Mouse (Mus musculus) lung, adult 18-20 months (tissue): ENCODE data around the gene Scyl3.

Experiments
- DNase-seq, 2 experiments: peaks; one replicate each; pipeline ENCODE4 v3.0.0; 2022; ENCODE audit warnings: mixed read lengths in 2 of 2

The Scyl3 gene

GRCm38 (mm10) chr1:163964008-163964689 is 35.2 kb downstream of the Scyl3 start:
- no peak for DNase-seq

DNA sequence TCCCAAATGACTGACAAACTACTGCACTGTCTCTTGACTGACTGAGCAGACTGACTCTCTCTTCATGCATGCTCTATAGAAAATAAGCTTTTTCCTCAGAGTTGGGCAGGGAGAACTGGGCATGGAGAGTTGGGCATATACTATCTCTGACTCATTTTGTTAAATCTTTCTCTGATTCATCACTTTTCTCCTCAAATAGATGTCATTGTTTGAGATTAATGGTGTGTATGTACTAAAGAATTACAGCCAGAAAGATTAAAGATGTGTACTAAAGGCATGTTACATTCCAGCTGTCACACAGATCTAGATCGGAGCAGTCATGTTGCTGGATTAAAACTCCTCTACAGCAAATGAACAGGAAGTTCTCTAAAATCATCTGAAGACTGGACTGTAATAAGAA is 45.6 kb downstream of the Scyl3 start:
- DNase-seq: no peak

- no peak for DNase-seq
Measured at GRCm38 (mm10) chr1:163975088-163975487, 46.2 kb downstream of the Scyl3 start.

DNA sequence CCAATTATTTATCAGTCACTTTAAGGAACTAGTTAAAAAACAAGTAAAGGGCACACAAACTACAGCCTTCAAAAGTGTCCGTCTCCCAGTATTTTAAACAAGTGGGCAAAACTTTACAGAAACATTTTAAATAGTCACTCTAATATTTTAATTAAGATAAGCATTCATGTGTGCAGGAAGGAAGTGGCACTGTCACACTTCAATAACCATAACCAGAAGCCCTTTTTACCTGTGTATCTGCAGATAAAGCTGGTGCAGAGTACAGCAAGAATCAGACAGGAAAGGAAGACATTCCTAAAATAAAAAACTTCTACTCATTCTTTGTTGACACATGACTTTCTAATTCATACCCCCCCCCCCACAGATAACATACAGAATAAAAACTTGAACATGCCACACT is 47.6 kb downstream of the Scyl3 start:
- DNase-seq: no peak

DNA sequence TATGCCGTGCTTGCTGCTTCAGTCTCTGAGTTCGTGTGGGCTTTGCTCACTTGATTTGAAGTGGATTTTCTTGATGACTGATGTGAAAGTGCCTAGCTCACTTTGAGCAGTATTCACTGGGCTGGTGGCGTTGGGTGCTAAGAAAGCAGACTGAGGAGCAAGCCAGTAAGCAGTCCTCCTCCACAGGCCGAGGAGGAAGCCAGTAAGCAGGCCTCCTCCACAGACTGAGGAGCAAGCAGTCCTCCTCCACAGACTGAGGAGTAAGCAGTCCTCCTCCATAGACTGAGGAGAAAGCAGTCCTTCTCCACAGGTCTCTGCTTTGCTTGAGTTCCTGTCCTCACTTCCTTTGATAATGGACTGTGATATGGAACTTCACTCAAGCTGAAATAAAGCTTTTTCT is 63.5 kb downstream of the Scyl3 start:
- DNase-seq: no peak

DNA sequence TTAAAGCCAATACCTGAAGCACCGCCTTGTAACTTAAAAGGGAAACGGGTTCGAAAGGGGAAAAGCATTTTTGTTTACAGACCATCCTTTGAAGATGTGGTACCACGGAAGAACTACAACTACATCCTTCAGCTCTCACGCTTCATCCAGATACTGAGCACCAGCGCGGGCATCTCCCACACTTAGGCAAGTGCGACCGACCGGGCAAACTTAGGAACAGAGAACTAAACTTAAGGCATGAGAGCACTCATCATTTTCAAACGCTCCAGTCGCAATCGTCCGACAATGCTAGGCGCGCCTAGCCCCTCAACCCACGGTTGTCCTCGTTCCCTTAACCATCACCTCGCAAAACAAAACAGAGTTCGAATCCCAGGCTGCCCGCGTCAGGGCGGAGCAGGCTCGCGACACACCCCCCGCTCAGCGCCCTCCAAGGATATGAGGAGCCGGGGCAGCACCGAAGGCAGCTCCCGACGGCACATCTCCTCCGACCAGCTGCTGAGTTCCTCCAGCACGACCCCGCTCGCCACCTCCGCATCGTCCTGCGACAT is 65.3 kb downstream of the Scyl3 start:
- no peak for DNase-seq

DNA sequence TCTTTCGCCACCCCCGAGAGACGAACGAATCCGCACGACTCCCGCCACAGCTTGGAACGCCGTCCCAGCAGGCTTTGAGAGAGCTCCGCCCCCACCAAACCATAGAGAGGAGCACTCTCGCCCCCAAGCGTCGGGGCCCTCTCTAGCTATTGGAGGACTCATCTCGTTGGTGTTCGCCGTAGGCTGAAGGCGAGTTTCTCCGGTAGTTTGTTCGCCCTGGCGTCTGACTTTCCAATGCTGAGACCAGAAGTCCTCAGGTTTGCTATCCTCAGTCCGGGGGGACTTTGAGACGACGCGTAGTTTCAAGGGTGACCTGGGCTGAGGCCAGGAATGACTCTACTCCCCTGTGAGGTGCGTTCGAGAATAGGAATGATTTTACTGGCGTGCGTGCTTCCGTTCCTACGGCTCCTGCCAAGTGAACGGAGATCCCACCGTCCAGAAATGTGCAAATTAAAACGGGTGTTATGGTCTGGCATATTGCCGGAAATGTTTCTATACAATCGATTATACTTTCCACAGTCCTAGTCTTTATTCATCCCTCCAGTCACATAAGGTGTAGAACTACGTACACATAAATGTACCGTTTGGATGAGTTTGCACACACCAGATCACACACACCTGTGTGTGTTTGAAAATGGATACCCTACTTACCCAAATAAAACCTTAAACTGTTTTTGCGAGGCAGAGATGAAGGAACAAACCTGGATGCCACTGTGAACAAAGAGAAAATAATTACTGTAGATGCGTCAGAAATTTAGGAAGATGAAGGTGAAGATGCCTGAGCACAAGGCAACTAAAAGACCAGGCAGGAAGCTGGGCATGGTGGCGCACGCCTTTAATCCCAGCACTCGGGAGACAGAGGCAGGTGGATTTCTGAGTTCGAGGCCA is 66.1 kb downstream of the Scyl3 start, which contains the start of the genes BC055324 and Mettl18:
Gene BC055324, minus strand, starts transcription at position 76 of the 888 bp plus-strand sequence.
Gene Mettl18, plus strand, starts transcription at position 169 of the 888 bp plus-strand sequence.
- peak; percentile 88 to 90 for DNase-seq

GRCm38 (mm10) chr1:163995609-163995913 is 66.7 kb downstream of the Scyl3 start:
- no peak for DNase-seq

GRCm38 (mm10) chr1:164001831-164002452 is 73.0 kb downstream of the Scyl3 start:
- no peak for DNase-seq

GRCm38 (mm10) chr1:164004311-164004710 is 75.4 kb downstream of the Scyl3 start:
- DNase-seq: no peak
